Mouse (Mus musculus) heart, embryonic 15.5 days (tissue): ENCODE data around the gene Ahcyl1. TPM values are rescaled to one million over a fixed set of nuclear protein-coding genes. Genes with fewer than 3 reads are reported as not detected.
A peak's percentile ranks its signal among the peaks of the same experiment; 100 is the strongest.

ENCODE experiments used
- ATAC-seq: fragments of 200-750 bp; cut with Nextera tagmentation; replicated peaks from 2 replicates; pipeline ENCODE4 v1.8.0; 2017; ENCODE audit warnings: low read depth, moderate TSS enrichment; ENCODE audit not compliant: insufficient number of reproducible peaks, insufficient read depth, low FRiP score
- H3K27ac ChIP-seq: fragments of 300-500 bp; sonication (generic); 2 replicates; pipeline ENCODE4 v1.5.1; 2015; ENCODE audit warnings: mild to moderate bottlenecking, inconsistent platforms
- H3K27me3 ChIP-seq: fragments of 300-500 bp; sonication (generic); 2 replicates; pipeline ENCODE4 v1.6.1; 2015; ENCODE audit warnings: inconsistent platforms
- H3K36me3 ChIP-seq: fragments of 300-500 bp; sonication (generic); 2 replicates; pipeline ENCODE4 v1.6.1; 2015; ENCODE audit warnings: mild to moderate bottlenecking, inconsistent platforms
- H3K4me1 ChIP-seq: fragments of 300-500 bp; sonication (generic); replicated peaks from 2 replicates; pipeline ENCODE4 v1.6.1; 2015; ENCODE audit warnings: inconsistent platforms
- H3K4me2 ChIP-seq: fragments of 300-500 bp; sonication (generic); 2 replicates; pipeline ENCODE4 v1.6.1; 2015; ENCODE audit warnings: inconsistent platforms, mild to moderate bottlenecking, moderate library complexity
- H3K4me3 ChIP-seq: fragments of 300-500 bp; sonication (generic); 2 replicates; pipeline ENCODE4 v1.5.1; 2015; ENCODE audit warnings: mild to moderate bottlenecking, inconsistent platforms
- H3K9ac ChIP-seq: fragments of 300-500 bp; sonication (generic); 2 replicates; pipeline ENCODE4 v1.6.1; 2015; ENCODE audit warnings: mild to moderate bottlenecking, inconsistent platforms
- H3K9me3 ChIP-seq: fragments of 300-500 bp; sonication (generic); replicated peaks from 2 replicates; pipeline ENCODE4 v1.6.1; 2016; ENCODE audit warnings: inconsistent platforms
- WGBS: fragments of 180-500 bp; shearing (Covaris S2); methylation state at CpG from one replicate; pipeline ENCODE4 v1.1.7; 2015; ENCODE audit warnings: mixed read lengths; 5-methylcytosine and 5-hydroxymethylcytosine counted together
- polyA plus RNA-seq: library from polyadenylated mRNA; unstranded; fragments of >200 nt; fragmentation: Nextera tagmentation; extraction: Ambion mirVana; gene quantifications from 2 replicates; pipeline ENCODE4 v1.2.1, GENCODE M21; 2015

The Ahcyl1 gene
- polyA plus RNA-seq = 47.3 and 54.6 TPM in 2 replicates

- peak; percentile 98 for ATAC-seq
- peaks cover 25% of the 10 kb centered on the region for H3K4me1 ChIP-seq
- no peaks in the 10 kb centered on the region for H3K9me3 ChIP-seq
- H3K9ac ChIP-seq = peak within 1 kb of the TSS; percentile 92
- no peaks in the 10 kb centered on the region for H3K27me3 ChIP-seq
- no peaks in the 10 kb centered on the region for H3K36me3 ChIP-seq
- under 1% methylated on average over 93 of the region's 93 CpGs for WGBS
- peak within 1 kb of the TSS; percentile 64 for H3K4me2 ChIP-seq
- peak within 1 kb of the TSS; percentile 97 for H3K27ac ChIP-seq
- H3K4me3 ChIP-seq = peak within 1 kb of the TSS; percentile 87
Measured at GRCm38 (mm10) chr3:107695948-107696881, at the start of gene Ahcyl1. Gene Ahcyl1 (minus strand): TSS chr3:107696560.

- no peak overlapping the region for H3K4me2 ChIP-seq
- H3K4me3 ChIP-seq = no peak overlapping the region
- ATAC-seq = no peak
- no peak overlapping the region for H3K9ac ChIP-seq
- 80% methylated on average over 3 of the region's 3 CpGs for WGBS
- no peak overlapping the region for H3K27ac ChIP-seq
- no peaks in the 10 kb centered on the region for H3K27me3 ChIP-seq
- H3K36me3 ChIP-seq = peaks cover 32% of the 10 kb centered on the region
- H3K9me3 ChIP-seq = no peaks in the 10 kb centered on the region
- H3K4me1 ChIP-seq = peaks cover 26% of the 10 kb centered on the region
Measured at GRCm38 (mm10) chr3:107746026-107746425, 49.7 kb upstream of the Ahcyl1 start.

GRCm38 (mm10) chr3:107743650-107744049 is 47.3 kb upstream of the Ahcyl1 start:
- no peak for ATAC-seq
- Histone ChIP-seq H3K9me3 (no peaks in the 10 kb centered on the region), H3K27ac (no peak overlapping the region; the same call in 1 of the 2 replicates), H3K4me3 (no peak overlapping the region), H3K9ac (no peak overlapping the region), H3K4me2 (no peak overlapping the region), H3K36me3 (peaks cover 20% of the 10 kb centered on the region), H3K27me3 (no peaks in the 10 kb centered on the region), H3K4me1 (peaks cover 46% of the 10 kb centered on the region)
- WGBS = 92% methylated on average over 1 of the region's 1 CpGs

- Histone ChIP-seq H3K27me3 (no peaks in the 10 kb centered on the region), H3K9me3 (no peaks in the 10 kb centered on the region), H3K36me3 (peaks cover 16% of the 10 kb centered on the region), H3K9ac (no peak overlapping the region), H3K27ac (no peak overlapping the region; the same call in 1 of the 2 replicates), H3K4me3 (no peak overlapping the region), H3K4me2 (no peak overlapping the region), H3K4me1 (peaks cover 46% of the 10 kb centered on the region)
- ATAC-seq = no peak
- 26% methylated on average over 3 of the region's 3 CpGs for WGBS
Measured at GRCm38 (mm10) chr3:107743107-107743506, 46.7 kb upstream of the Ahcyl1 start.

GRCm38 (mm10) chr3:107742071-107742710 is 45.8 kb upstream of the Ahcyl1 start:
- no peak overlapping the region; the same call in 1 of the 2 replicates for H3K27ac ChIP-seq
- 70% methylated on average over 10 of the region's 10 CpGs for WGBS
- H3K4me3 ChIP-seq = no peak overlapping the region
- no peaks in the 10 kb centered on the region for H3K9me3 ChIP-seq
- no peak overlapping the region for H3K4me2 ChIP-seq
- peaks cover 46% of the 10 kb centered on the region for H3K4me1 ChIP-seq
- no peak for ATAC-seq
- H3K9ac ChIP-seq = no peak overlapping the region
- H3K27me3 ChIP-seq = no peaks in the 10 kb centered on the region
- H3K36me3 ChIP-seq = peaks cover 13% of the 10 kb centered on the region; the same call in 1 of the 2 replicates

GRCm38 (mm10) chr3:107741387-107741786 is 45.0 kb upstream of the Ahcyl1 start:
- peaks cover 8% of the 10 kb centered on the region; the same call in 1 of the 2 replicates for H3K36me3 ChIP-seq
- no peaks in the 10 kb centered on the region for H3K27me3 ChIP-seq
- H3K4me3 ChIP-seq = no peak overlapping the region
- no peak for ATAC-seq
- H3K27ac ChIP-seq = peak overlapping the region; percentile 70
- no peak overlapping the region for H3K9ac ChIP-seq
- no peaks in the 10 kb centered on the region for H3K9me3 ChIP-seq
- H3K4me1 ChIP-seq = peaks cover 46% of the 10 kb centered on the region
- no peak overlapping the region for H3K4me2 ChIP-seq

- peak; percentile 90 for ATAC-seq
- Histone ChIP-seq H3K4me2 (no peak overlapping the region), H3K9ac (no peak overlapping the region), H3K4me3 (no peak overlapping the region), H3K27ac (peak overlapping the region; percentile 70), H3K9me3 (no peaks in the 10 kb centered on the region), H3K4me1 (peaks cover 46% of the 10 kb centered on the region), H3K36me3 (peaks cover 3% of the 10 kb centered on the region; the same call in 1 of the 2 replicates), H3K27me3 (no peaks in the 10 kb centered on the region)
- WGBS = 14% methylated on average over 6 of the region's 6 CpGs
Measured at GRCm38 (mm10) chr3:107740578-107741207, 44.3 kb upstream of the Ahcyl1 start.

GRCm38 (mm10) chr3:107739966-107740365 is 43.6 kb upstream of the Ahcyl1 start:
- WGBS = 70% methylated on average over 2 of the region's 2 CpGs

GRCm38 (mm10) chr3:107739456-107739855 is 43.1 kb upstream of the Ahcyl1 start:
- peak overlapping the region; percentile 70 for H3K27ac ChIP-seq
- no peaks in the 10 kb centered on the region for H3K27me3 ChIP-seq
- no peaks in the 10 kb centered on the region for H3K9me3 ChIP-seq
- H3K4me2 ChIP-seq = no peak overlapping the region
- H3K36me3 ChIP-seq = no peaks in the 10 kb centered on the region
- H3K4me3 ChIP-seq = no peak overlapping the region
- ATAC-seq = no peak
- peaks cover 47% of the 10 kb centered on the region for H3K4me1 ChIP-seq
- WGBS = 64% methylated on average over 3 of the region's 3 CpGs
- no peak overlapping the region for H3K9ac ChIP-seq

More at GRCm38 (mm10) chr3:107739966-107740365, 43.6 kb upstream of the Ahcyl1 start:
- Histone ChIP-seq H3K9ac (no peak overlapping the region), H3K36me3 (no peaks in the 10 kb centered on the region), H3K27me3 (no peaks in the 10 kb centered on the region), H3K4me2 (no peak overlapping the region), H3K4me1 (peaks cover 46% of the 10 kb centered on the region), H3K9me3 (no peaks in the 10 kb centered on the region), H3K27ac (peak overlapping the region; percentile 70), H3K4me3 (no peak overlapping the region)
- ATAC-seq = no peak

GRCm38 (mm10) chr3:107738620-107739019 is 42.3 kb upstream of the Ahcyl1 start:
- ATAC-seq = no peak
- no peak overlapping the region for H3K9ac ChIP-seq
- peaks cover 51% of the 10 kb centered on the region for H3K4me1 ChIP-seq
- 88% methylated on average over 1 of the region's 1 CpGs for WGBS
- no peak overlapping the region for H3K4me2 ChIP-seq
- no peaks in the 10 kb centered on the region for H3K9me3 ChIP-seq
- H3K27me3 ChIP-seq = no peaks in the 10 kb centered on the region
- H3K27ac ChIP-seq = no peak overlapping the region
- no peaks in the 10 kb centered on the region for H3K36me3 ChIP-seq
- no peak overlapping the region for H3K4me3 ChIP-seq

GRCm38 (mm10) chr3:107737609-107738190 is 41.3 kb upstream of the Ahcyl1 start:
- Histone ChIP-seq H3K27ac (no peak overlapping the region), H3K36me3 (no peaks in the 10 kb centered on the region), H3K4me2 (no peak overlapping the region), H3K9ac (no peak overlapping the region), H3K9me3 (no peaks in the 10 kb centered on the region), H3K4me1 (peaks cover 42% of the 10 kb centered on the region), H3K4me3 (no peak overlapping the region), H3K27me3 (no peaks in the 10 kb centered on the region)
- no peak for ATAC-seq
- WGBS = 83% methylated on average over 1 of the region's 1 CpGs
